Mouse (Mus musculus) E14TG2a.4 (cell line): ENCODE data around the gene Cela1.

Experiments
- H3K27me3 ChIP-seq: 2 replicates; pipeline ENCODE4 v1.6.1; 2014; ENCODE audit warnings: low read length, control low read depth; ENCODE audit not compliant: insufficient read depth
- H3K36me3 ChIP-seq: 2 replicates; pipeline ENCODE4 v1.6.1; 2014; ENCODE audit warnings: low read length, control low read depth; ENCODE audit not compliant: insufficient read depth
- H3K4me1 ChIP-seq: replicated peaks from 2 replicates; pipeline ENCODE4 v1.6.1; 2014; ENCODE audit warnings: low read depth, low read length, control low read depth
- H3K4me3 ChIP-seq: replicated peaks from 2 replicates; pipeline ENCODE4 v1.5.1; 2014; ENCODE audit warnings: mild to moderate bottlenecking, low read length
- H3K9me3 ChIP-seq: 2 replicates; pipeline ENCODE4 v1.6.1; 2014; ENCODE audit warnings: low read length, control low read depth
- CTCF ChIP-seq: conservative IDR thresholded peaks from 2 replicates; pipeline ENCODE4 v1.5.1; 2014; ENCODE audit warnings: low read length
- NANOG ChIP-seq: IDR thresholded peaks from 2 replicates; pipeline ENCODE4 v1.6.1; 2014; ENCODE audit warnings: borderline replicate concordance, low read length, mixed read lengths
- POU5F1 ChIP-seq: IDR thresholded peaks from 2 replicates; pipeline ENCODE4 v1.6.1; 2014; ENCODE audit warnings: low read length, borderline replicate concordance

Cela1 gene

DNA sequence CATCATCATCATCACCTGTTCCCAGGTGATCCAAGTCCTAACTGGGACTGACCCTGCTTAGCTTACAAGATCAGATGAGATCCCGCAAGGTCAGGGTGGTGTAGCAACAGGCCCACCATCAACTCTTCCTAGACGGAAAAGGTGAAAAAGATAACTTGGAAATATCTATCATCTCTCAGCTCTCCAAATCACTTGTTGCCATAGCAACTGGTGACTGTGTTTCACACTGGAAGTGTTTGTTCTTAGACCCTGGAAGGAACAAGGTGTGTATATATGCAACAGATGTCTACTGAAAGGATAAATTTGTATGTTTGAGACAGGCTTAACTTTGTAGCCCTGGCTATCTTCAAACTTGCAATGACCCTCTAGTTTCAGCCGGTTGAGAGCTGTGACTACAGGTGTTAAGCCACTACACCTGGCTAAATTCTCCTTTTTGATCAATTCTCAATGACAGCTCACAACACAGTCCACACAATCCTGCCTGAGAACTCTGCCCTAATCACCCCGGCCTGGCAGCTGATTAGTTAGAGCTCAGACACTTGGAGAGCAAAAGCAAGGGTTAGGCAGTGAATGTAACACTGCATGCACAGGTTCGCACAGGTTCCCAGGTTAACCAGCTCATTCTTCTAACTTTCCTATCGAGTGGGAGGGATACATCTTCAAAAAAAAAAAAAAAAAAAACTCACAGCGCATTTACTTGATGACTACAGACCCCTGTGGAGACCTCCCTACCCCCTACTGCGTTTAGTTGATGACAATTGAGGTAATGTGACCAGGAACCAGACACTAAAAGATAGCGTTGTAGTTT lies 22.1 kb downstream of the Cela1 start:
- H3K4me3 ChIP-seq: no peak overlapping the region
- H3K9me3 ChIP-seq: no peaks in the 10 kb centered on the region
- H3K4me1 ChIP-seq: peaks cover 87% of the 10 kb centered on the region
- no peak for TF ChIP-seq POU5F1
- TF ChIP-seq CTCF: no peak
- no peak for TF ChIP-seq NANOG
- no peaks in the 10 kb centered on the region for H3K36me3 ChIP-seq
- H3K27me3 ChIP-seq: peaks cover 24% of the 10 kb centered on the region

DNA sequence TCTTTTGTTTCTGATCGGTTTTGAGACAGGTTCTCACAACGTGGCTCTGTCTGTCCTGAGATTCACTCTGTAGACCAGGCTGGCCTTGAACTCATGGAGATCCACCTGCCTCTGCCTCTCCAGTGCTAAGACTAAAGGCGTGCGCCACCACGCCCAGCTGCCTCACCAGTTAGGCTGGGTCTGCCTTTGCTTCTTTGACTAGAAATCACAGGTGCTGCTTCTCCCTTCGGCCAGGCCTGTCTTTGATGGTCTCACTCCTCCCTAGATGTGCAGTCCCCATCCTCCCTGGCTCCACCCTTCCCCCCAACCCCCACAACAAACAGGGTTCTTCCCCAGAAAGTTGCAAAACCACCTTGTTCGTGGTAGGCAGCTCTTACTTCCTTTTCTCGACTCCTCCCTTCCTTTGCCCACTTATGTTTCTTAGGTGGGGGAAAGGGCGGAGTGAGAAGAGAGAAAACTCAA lies 22.9 kb downstream of the Cela1 start:
- Histone ChIP-seq H3K27me3 (peaks cover 18% of the 10 kb centered on the region), H3K4me1 (peaks cover 90% of the 10 kb centered on the region), H3K9me3 (no peaks in the 10 kb centered on the region), H3K4me3 (no peak overlapping the region), H3K36me3 (no peaks in the 10 kb centered on the region)
- no peak for TF ChIP-seq POU5F1
- TF ChIP-seq CTCF: no peak
- TF ChIP-seq NANOG: no peak

DNA sequence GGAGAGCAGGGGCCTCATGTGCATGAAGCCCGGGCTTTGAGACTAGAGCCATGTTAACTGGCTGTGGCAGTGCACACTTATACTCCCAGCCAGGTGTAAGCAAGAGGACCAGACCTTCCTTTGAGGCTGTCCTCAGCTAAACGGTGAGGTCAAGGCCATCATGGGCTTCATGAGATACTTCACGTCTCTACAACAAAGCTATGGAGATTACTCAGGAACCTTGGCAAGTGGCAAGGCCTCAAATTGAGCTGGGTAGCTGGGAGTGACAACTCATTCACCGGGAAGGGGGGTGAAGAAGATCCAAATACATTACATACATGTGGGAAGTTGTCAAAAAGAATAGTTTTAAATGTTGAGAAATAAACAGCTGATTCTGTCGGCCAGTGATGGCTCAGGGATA lies 26.9 kb downstream of the Cela1 start:
- Histone ChIP-seq H3K36me3 (peaks cover 11% of the 10 kb centered on the region), H3K27me3 (peaks cover 4% of the 10 kb centered on the region; the same call in 1 of the 2 replicates), H3K4me1 (peaks cover 57% of the 10 kb centered on the region), H3K4me3 (no peak overlapping the region), H3K9me3 (no peaks in the 10 kb centered on the region)
- TF ChIP-seq CTCF (no peak), POU5F1 (no peak), NANOG (no peak)

DNA sequence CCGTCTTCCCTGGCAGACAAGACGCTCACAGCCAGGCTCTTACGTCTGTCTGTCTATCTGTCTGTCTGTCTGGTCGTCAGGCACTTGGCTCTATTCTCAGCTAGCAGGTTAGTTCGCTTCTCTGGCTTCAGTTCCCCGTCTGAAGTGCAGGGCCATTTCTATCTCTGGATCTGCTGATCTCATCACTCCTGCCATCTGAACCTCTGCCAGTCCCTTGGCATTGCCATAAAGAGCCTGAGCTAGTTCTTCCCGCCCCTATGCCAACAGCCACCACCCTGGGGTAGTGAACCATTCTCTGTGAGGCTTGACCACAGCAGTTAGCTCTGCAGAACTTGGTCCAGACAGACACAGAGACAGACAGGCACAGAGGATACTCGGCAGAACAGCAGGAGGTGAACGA lies 27.4 kb downstream of the Cela1 start:
- peaks cover 11% of the 10 kb centered on the region for H3K36me3 ChIP-seq
- TF ChIP-seq POU5F1: no peak
- no peak for TF ChIP-seq CTCF
- no peak for TF ChIP-seq NANOG
- no peak overlapping the region for H3K4me3 ChIP-seq
- H3K4me1 ChIP-seq: peaks cover 52% of the 10 kb centered on the region
- no peaks in the 10 kb centered on the region for H3K9me3 ChIP-seq
- H3K27me3 ChIP-seq: peaks cover 4% of the 10 kb centered on the region; the same call in 1 of the 2 replicates

DNA sequence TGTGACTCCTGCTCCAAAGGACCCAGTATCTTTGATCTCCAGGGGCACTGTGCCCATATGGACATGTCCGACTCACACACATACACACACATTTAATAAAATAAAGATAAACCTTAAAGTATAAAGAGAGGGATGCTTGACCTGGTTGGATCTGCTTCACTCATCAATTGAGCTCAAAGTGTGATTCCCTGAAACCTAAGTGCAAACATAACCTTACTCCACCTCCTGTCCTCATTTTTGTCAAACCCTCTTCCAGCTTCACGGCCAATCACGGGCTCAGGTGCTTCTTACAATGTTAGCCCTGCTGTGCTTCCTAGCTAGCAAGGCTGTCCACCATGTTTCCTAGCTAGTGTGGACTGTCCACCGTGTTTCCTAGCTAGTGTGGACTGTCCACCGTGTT lies 32.5 kb downstream of the Cela1 start:
- H3K9me3 ChIP-seq: no peaks in the 10 kb centered on the region
- H3K36me3 ChIP-seq: peaks cover 16% of the 10 kb centered on the region
- H3K27me3 ChIP-seq: peaks cover 4% of the 10 kb centered on the region; the same call in 1 of the 2 replicates
- H3K4me1 ChIP-seq: peaks cover 9% of the 10 kb centered on the region
- H3K4me3 ChIP-seq: no peak overlapping the region
- TF ChIP-seq NANOG (no peak), CTCF (no peak), POU5F1 (no peak)

DNA sequence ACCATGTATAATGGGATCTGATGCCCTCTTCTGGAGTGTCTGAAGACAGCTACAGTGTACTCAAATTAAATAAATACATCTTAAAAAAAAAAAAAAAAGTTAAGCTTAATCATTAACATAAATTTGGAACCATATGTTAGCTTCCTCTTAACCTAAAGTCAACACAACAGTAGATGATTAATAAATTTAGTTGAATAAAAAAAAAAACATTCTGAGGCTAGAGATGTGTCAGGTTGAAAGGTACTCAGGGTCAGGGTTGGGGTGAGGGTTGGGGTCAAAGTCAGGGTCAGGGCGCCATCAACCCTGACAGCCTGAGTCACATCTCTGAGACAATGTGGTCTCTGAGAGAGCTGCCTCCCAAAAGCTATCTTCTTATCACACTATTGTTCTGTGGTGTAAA lies 33.5 kb downstream of the Cela1 start:
- no peak for TF ChIP-seq NANOG
- TF ChIP-seq CTCF: no peak
- no peak for TF ChIP-seq POU5F1

DNA sequence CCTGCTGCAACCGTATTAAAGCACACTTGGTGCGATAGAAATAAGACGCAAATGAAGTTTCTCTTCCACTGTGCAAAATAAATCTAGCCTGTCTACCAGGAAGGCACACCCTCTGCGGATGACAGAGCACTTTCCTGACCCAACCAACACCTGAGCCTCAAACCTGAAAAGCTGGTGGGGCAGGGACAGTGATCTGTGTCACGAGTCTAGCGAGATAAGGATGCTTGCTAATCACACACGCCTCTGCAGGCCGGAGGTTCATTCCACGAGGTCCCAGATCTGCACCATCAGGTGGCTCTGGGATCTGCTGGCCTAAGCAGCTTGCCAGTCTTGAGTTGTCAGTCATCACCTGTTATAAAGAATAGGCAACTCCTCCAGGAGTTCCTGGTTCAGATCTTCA lies 36.1 kb downstream of the Cela1 start:
- Histone ChIP-seq H3K27me3 (no peaks in the 10 kb centered on the region; the same call in 1 of the 2 replicates), H3K4me3 (no peak overlapping the region), H3K9me3 (no peaks in the 10 kb centered on the region), H3K4me1 (peaks cover 21% of the 10 kb centered on the region), H3K36me3 (peaks cover 12% of the 10 kb centered on the region)
- TF ChIP-seq POU5F1 (no peak), NANOG (no peak), CTCF (no peak)

More for the DNA sequence above, 33.5 kb downstream of the Cela1 start:
- H3K36me3 ChIP-seq: peaks cover 16% of the 10 kb centered on the region
- peaks cover 4% of the 10 kb centered on the region; the same call in 1 of the 2 replicates for H3K27me3 ChIP-seq
- peaks cover 17% of the 10 kb centered on the region for H3K4me1 ChIP-seq
- no peak overlapping the region for H3K4me3 ChIP-seq
- no peaks in the 10 kb centered on the region for H3K9me3 ChIP-seq

DNA sequence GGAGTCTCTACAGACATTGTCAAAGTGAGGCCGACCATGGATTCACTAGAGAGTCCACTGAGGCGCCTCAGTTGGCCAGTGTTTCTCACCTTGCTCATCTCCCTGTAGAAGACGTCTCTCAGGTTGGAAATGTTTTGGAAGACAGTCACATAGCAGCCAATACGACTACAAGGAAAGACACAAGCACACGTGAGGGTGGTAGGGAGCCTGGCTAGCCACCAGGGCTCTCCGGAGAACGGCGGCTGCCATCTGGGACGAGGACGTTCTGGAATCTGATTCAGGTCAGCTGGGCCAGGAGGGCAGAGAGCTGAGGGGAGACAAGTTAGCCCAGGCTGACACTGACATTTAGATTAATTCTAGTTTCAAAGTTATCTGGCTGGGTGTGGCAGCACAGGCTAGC lies 37.6 kb downstream of the Cela1 start:
- Histone ChIP-seq H3K9me3 (no peaks in the 10 kb centered on the region), H3K4me1 (peaks cover 23% of the 10 kb centered on the region), H3K27me3 (no peaks in the 10 kb centered on the region), H3K4me3 (no peak overlapping the region), H3K36me3 (peaks cover 5% of the 10 kb centered on the region; the same call in 1 of the 2 replicates)
- TF ChIP-seq CTCF: no peak
- TF ChIP-seq POU5F1: no peak
- TF ChIP-seq NANOG: no peak

DNA sequence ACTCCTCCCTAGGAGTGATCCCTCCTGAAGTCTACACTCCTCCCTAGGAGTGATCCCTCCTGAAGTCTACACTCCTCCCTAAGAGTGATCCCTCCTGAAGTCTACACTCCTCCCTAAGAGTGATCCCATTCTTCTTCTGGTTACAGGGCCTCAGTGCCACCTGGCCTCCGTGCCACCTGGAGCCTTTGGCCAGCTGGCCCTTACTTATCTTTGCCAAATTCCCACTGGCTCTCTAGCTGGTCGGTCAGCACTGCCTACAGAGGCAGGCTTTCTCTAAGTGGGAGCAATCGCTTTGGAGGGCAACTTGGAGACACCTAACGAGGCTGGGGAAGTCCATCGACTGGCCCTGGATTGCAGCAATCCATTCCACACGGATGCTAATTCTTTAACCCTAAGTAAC lies 41.6 kb downstream of the Cela1 start:
- Histone ChIP-seq H3K4me1 (peaks cover 38% of the 10 kb centered on the region), H3K36me3 (peaks cover 8% of the 10 kb centered on the region; the same call in 1 of the 2 replicates), H3K27me3 (no peaks in the 10 kb centered on the region), H3K4me3 (no peak overlapping the region), H3K9me3 (no peaks in the 10 kb centered on the region)
- no peak for TF ChIP-seq CTCF
- no peak for TF ChIP-seq POU5F1
- no peak for TF ChIP-seq NANOG
